Mouse (Mus musculus) erythroblast, adult 5-6 weeks (primary cell): Measurements from ENCODE around the gene Rnf34. TPM values are rescaled to one million over a fixed set of nuclear protein-coding genes. Genes with fewer than 3 reads are reported as not detected.

Source experiments
- ATAC-seq: replicated peaks from 2 replicates; pipeline ENCODE4 v1.8.0; 2016; ENCODE audit warnings: moderate number of reproducible peaks, mild to moderate bottlenecking, moderate TSS enrichment, inconsistent platforms; ENCODE audit not compliant: poor library complexity, low FRiP score, severe bottlenecking
- total RNA-seq, 2 experiments: library from RNA; stranded (forward) in 1 of 2; stranded (reverse) in 1 of 2; fragments of 150-400 nt in 1 of 2; fragments of 200-764, 138-1000 nt in 1 of 2; gene quantifications; 2 replicates each; pipeline versions ENCODE4 v1.2.3 to v1.2.4; 2015 to 2017; ENCODE audit warnings: low replicate concordance in 2 of 2

The Rnf34 gene
- total RNA-seq, 2 experiments from 2014 or later: 4.8 to 8.5 TPM

GRCm38 (mm10) chr5:122898153-122898552, 48.3 kb downstream of the Rnf34 start:
- no peak for ATAC-seq

- ATAC-seq: no peak
Observed at GRCm38 (mm10) chr5:122898963-122899776, 49.3 kb downstream of the Rnf34 start.

GRCm38 (mm10) chr5:122899777-122900557, 50.1 kb downstream of the Rnf34 start:
- ATAC-seq: peak; percentile 81

- ATAC-seq: no peak
Observed at GRCm38 (mm10) chr5:122900558-122901171, 50.8 kb downstream of the Rnf34 start.

GRCm38 (mm10) chr5:122901179-122901578, 51.3 kb downstream of the Rnf34 start:
- no peak for ATAC-seq

- no peak for ATAC-seq
Observed at GRCm38 (mm10) chr5:122901666-122902065, 51.8 kb downstream of the Rnf34 start.

GRCm38 (mm10) chr5:122902228-122902627, 52.4 kb downstream of the Rnf34 start:
- no peak for ATAC-seq

GRCm38 (mm10) chr5:122903165-122903564, 53.3 kb downstream of the Rnf34 start:
- no peak for ATAC-seq

GRCm38 (mm10) chr5:122907182-122907581, 57.3 kb downstream of the Rnf34 start:
- ATAC-seq: no peak

- ATAC-seq: no peak
Observed at GRCm38 (mm10) chr5:122908001-122908400, 58.2 kb downstream of the Rnf34 start.

- no peak for ATAC-seq
Observed at GRCm38 (mm10) chr5:122909481-122909880, 59.6 kb downstream of the Rnf34 start.

GRCm38 (mm10) chr5:122912863-122913262, 63.0 kb downstream of the Rnf34 start:
- peak; percentile 48 for ATAC-seq

GRCm38 (mm10) chr5:122916147-122916546, 66.3 kb downstream of the Rnf34 start:
- ATAC-seq: no peak

GRCm38 (mm10) chr5:122917982-122918711, 68.3 kb downstream of the Rnf34 start:
- ATAC-seq: no peak

GRCm38 (mm10) chr5:122920557-122920956, 70.7 kb downstream of the Rnf34 start:
- ATAC-seq: no peak

Other genes with a start within 250 kb of the Rnf34 start
- gene Ift81, start 235.5 kb upstream of the Rnf34 start, total RNA-seq (2015; ENCODE audit: low replicate concordance): not detected in 2 replicates
- 0.51 TPM in 1 of 2 replicates, not detected in the other for gene Ift81, start 235.5 kb upstream of the Rnf34 start, total RNA-seq (2017; ENCODE audit: low replicate concordance)
- 2.1 and 2.9 TPM in 2 replicates for gene P2rx7, start 206.1 kb upstream of the Rnf34 start, total RNA-seq (2015; ENCODE audit: low replicate concordance)
- 1.8 and 2.1 TPM in 2 replicates for gene P2rx7, start 206.1 kb upstream of the Rnf34 start, total RNA-seq (2017; ENCODE audit: low replicate concordance)
- gene P2rx4, start 142.5 kb upstream of the Rnf34 start, total RNA-seq (2015; ENCODE audit: low replicate concordance): 7.9 and 20.8 TPM in 2 replicates
- gene P2rx4, start 142.5 kb upstream of the Rnf34 start, total RNA-seq (2017; ENCODE audit: low replicate concordance): 5.0 and 8.6 TPM in 2 replicates
- gene Camkk2, start 70.6 kb upstream of the Rnf34 start, total RNA-seq (2015; ENCODE audit: low replicate concordance): 10.9 and 24.0 TPM in 2 replicates
- gene Camkk2, start 70.6 kb upstream of the Rnf34 start, total RNA-seq (2017; ENCODE audit: low replicate concordance): 12.8 and 21.6 TPM in 2 replicates
- 76.7 and 89.7 TPM in 2 replicates for gene Anapc5, start 28.7 kb upstream of the Rnf34 start, total RNA-seq (2015; ENCODE audit: low replicate concordance)
- 116 and 153 TPM in 2 replicates for gene Anapc5, start 28.7 kb upstream of the Rnf34 start, total RNA-seq (2017; ENCODE audit: low replicate concordance)
- gene Kdm2b, start 139.8 kb downstream of the Rnf34 start, total RNA-seq (2015; ENCODE audit: low replicate concordance): 7.5 and 9.4 TPM in 2 replicates
- gene Kdm2b, start 139.8 kb downstream of the Rnf34 start, total RNA-seq (2017; ENCODE audit: low replicate concordance): 11.3 and 28.3 TPM in 2 replicates
- gene Orai1, start 165.0 kb downstream of the Rnf34 start, total RNA-seq (2015; ENCODE audit: low replicate concordance): 23.6 and 25.1 TPM in 2 replicates
- gene Orai1, start 165.0 kb downstream of the Rnf34 start, total RNA-seq (2017; ENCODE audit: low replicate concordance): 0.84 and 7.8 TPM in 2 replicates
- gene Morn3, start 197.0 kb downstream of the Rnf34 start, total RNA-seq (2015; ENCODE audit: low replicate concordance): not detected in 2 replicates
- gene Morn3, start 197.0 kb downstream of the Rnf34 start, total RNA-seq (2017; ENCODE audit: low replicate concordance): not detected in 2 replicates
- gene Tmem120b, start 218.4 kb downstream of the Rnf34 start, total RNA-seq (2015; ENCODE audit: low replicate concordance): 14.4 and 28.6 TPM in 2 replicates
- gene Tmem120b, start 218.4 kb downstream of the Rnf34 start, total RNA-seq (2017; ENCODE audit: low replicate concordance): 25.6 and 61.1 TPM in 2 replicates